Mouse (Mus musculus): ENCODE measurements at regions not wholly inside any gene's neighbourhood (a gene's known extent, or its start where the extent isn't known, plus 50 kb on each side); places are given as distances from the start of the nearest gene placed in this dataset.

DNA sequence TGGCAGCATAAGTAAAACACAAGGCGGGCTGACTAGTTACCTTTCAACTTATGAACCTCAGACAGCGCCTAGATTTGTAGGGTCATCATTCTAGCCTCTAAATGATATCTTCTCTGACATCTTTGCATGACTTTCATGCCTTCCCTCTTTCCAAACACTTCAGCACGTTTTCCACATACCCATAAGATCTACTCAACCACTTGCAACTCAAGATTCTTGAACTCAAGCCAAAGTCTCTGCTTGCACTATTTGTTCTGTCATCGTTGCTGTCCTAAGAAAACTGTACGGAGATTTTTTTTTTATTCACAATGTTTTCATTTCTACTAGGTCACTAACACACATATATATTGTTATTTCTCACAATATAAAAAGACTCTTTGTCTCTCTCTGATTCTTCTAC lies 150.8 kb upstream of the Lsm8 start:
- DNase-seq (no peak), ATAC-seq (ENCODE audit: low FRiP score, low TSS enrichment) (no peak)
- no peak overlapping the region for H3K4me3 ChIP-seq (replicated peaks; ENCODE audit: low read depth, low read length)
- H3K9ac ChIP-seq (replicated peaks; ENCODE audit: low read length): no peak overlapping the region
- 89% methylated on average over 5 of the region's 5 CpGs for WGBS
- no peaks in the 10 kb centered on the region for H3K36me3 ChIP-seq (ENCODE audit: control insufficient read depth, insufficient read depth, low read length)
- H3K27ac ChIP-seq (replicated peaks; ENCODE audit: low read depth, low read length): no peak overlapping the region
- no peaks in the 10 kb centered on the region for H3K27me3 ChIP-seq (ENCODE audit: control insufficient read depth, insufficient read depth, low read length)
- 0 out of 2 replicates have a peak, but pooled peaks cover 5% of the 10 kb centered on the region for H3K4me1 ChIP-seq (ENCODE audit: control insufficient read depth, insufficient read depth, low read length)
- no peaks in the 10 kb centered on the region for H3K9me3 ChIP-seq (ENCODE audit: control insufficient read depth, low read length)
- no peak overlapping the region for H3K4me2 ChIP-seq (ENCODE audit: low read length)

DNA sequence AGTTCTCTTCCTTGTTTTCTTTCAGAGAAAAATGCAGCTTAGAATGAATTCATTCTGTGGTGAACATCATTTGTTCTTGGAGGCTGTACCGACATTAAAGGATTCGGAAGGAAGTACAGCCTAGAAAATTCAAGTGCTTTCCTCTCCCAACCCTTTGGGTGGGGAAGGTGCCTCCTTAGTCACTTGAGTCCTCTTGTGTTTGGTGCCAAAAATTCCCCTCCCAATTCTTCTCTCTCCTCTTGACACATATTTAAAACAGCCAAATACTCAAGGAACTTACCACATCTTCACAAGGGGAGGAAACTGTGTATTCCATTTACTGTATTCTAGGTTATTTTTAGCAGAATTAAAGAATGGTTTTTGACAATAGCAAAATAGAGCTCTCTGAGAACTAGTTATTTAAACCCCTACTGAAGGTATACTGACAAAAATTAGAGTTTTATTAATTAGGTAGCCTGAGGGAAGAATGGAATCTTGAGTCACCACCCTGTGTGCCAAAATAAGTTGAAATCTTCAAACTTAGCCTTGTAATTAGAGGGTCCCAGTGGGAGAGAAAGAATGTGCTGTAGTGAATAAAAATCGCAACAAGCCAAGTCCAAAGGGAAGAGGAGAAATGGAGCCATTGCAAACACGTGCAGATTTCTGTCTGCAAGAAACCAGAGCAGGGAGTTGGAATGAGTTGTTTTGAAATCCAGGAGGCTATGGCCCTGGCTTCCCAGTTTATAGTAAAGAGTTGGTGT lies 149.2 kb upstream of the Lsm8 start:
- Histone ChIP-seq H3K4me2 (ENCODE audit: low read length) (peak overlapping the region; percentile 31; the same call in 1 of the 2 replicates), H3K9me3 (ENCODE audit: control insufficient read depth, low read length) (no peaks in the 10 kb centered on the region), H3K9ac (replicated peaks; ENCODE audit: low read length) (no peak overlapping the region), H3K27ac (replicated peaks; ENCODE audit: low read depth, low read length) (no peak overlapping the region), H3K4me1 (ENCODE audit: control insufficient read depth, insufficient read depth, low read length) (0 out of 2 replicates have a peak, but pooled peaks cover 5% of the 10 kb centered on the region), H3K4me3 (replicated peaks; ENCODE audit: low read depth, low read length) (no peak overlapping the region), H3K36me3 (ENCODE audit: control insufficient read depth, insufficient read depth, low read length) (no peaks in the 10 kb centered on the region), H3K27me3 (ENCODE audit: control insufficient read depth, insufficient read depth, low read length) (no peaks in the 10 kb centered on the region)
- ATAC-seq (ENCODE audit: low FRiP score, low TSS enrichment): no peak
- WGBS: 55% methylated on average over 4 of the region's 4 CpGs
- DNase-seq: no peak

DNA sequence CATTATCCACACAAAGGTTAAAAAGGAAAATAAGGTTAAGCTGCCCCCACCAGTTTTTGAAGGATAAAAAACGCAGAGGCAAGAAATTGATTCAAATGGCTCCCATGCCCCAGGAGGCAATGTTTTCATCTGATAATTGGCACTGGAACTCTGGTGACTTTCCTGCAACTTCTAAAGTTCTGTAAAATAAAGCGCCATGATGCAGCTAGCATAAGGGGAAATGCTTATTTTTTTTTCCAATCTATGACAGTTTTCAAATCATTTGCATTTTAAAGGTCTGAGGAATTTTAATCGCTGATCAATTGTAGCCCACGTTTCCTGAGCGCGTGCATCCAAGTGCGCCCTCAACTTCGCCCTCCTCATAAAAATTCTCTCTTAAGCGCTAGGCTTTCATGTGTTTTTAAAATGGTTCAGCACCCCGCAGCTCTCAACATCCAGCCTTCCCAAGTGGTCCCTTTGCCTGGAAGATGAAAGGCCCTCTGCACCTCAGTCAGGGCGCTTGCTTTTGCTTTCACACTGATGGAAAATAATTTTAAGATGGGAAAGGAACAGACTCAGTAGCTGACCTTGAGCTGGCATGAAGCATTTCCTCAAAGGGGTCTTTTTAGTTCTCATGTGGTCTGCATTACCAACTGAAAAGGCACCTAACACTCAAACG lies 148.5 kb upstream of the Lsm8 start:
- 10% methylated on average over 12 of the region's 12 CpGs for WGBS
- Histone ChIP-seq H3K27me3 (ENCODE audit: control insufficient read depth, insufficient read depth, low read length) (no peaks in the 10 kb centered on the region), H3K4me2 (ENCODE audit: low read length) (peak overlapping the region; percentile 31), H3K9me3 (ENCODE audit: control insufficient read depth, low read length) (no peaks in the 10 kb centered on the region), H3K27ac (replicated peaks; ENCODE audit: low read depth, low read length) (no peak overlapping the region), H3K4me1 (ENCODE audit: control insufficient read depth, insufficient read depth, low read length) (0 out of 2 replicates have a peak, but pooled peaks cover 5% of the 10 kb centered on the region), H3K4me3 (replicated peaks; ENCODE audit: low read depth, low read length) (no peak overlapping the region), H3K9ac (replicated peaks; ENCODE audit: low read length) (no peak overlapping the region), H3K36me3 (ENCODE audit: control insufficient read depth, insufficient read depth, low read length) (no peaks in the 10 kb centered on the region)
- DNase-seq (peak; percentile 57), ATAC-seq (ENCODE audit: low FRiP score, low TSS enrichment) (no peak)

DNA sequence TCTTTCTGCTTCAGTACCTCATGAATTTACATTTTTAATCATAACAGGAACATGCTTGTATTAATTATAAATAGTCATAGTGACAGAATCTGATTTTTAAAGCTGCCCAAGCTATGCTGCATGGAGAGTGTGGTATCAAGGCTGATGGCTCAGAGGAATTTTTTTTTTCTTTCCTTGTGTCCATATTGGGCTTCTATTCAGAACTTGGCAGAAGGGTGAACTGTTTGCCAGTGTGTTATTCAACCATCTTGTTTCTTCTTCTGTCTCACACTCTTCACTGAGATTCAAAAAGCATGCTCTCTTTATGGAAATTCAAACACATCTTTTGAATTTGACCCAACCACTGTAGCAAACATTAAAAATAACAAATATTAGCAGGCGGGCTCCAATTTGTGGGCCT lies 137.6 kb upstream of the Lsm8 start:
- Histone ChIP-seq H3K27me3 (ENCODE audit: control insufficient read depth, insufficient read depth, low read length) (no peaks in the 10 kb centered on the region), H3K9ac (replicated peaks; ENCODE audit: low read length) (no peak overlapping the region), H3K27ac (replicated peaks; ENCODE audit: low read depth, low read length) (no peak overlapping the region), H3K9me3 (ENCODE audit: control insufficient read depth, low read length) (no peaks in the 10 kb centered on the region), H3K4me3 (replicated peaks; ENCODE audit: low read depth, low read length) (no peak overlapping the region), H3K4me2 (ENCODE audit: low read length) (no peak overlapping the region), H3K36me3 (ENCODE audit: control insufficient read depth, insufficient read depth, low read length) (no peaks in the 10 kb centered on the region), H3K4me1 (ENCODE audit: control insufficient read depth, insufficient read depth, low read length) (no peaks in the 10 kb centered on the region)
- WGBS: 89% methylated on average over 1 of the region's 1 CpGs
- ATAC-seq (ENCODE audit: low FRiP score, low TSS enrichment): no peak
- DNase-seq: no peak

DNA sequence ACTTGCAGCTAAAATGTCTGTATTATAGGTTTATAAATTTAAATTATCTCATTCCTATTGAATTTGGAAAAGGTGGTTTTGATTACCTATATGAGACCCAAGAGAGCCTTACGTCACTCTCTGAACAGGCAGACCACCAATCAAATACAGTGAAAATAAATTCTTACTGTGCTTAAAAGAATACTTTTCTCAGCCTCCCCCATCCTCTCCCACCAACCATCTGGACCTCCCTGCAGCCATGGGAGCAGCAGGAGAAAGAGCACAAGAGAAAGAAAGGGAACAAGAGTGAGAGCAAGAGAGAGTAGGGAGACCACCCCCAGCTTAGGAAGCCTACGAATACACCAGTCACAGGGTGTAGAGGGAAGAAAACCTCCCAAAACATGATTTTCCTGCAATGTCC lies 99.5 kb upstream of the Lsm8 start:
- H3K4me3 ChIP-seq (replicated peaks; ENCODE audit: low read depth, low read length): no peak overlapping the region
- ATAC-seq (ENCODE audit: low FRiP score, low TSS enrichment): no peak
- H3K36me3 ChIP-seq (ENCODE audit: control insufficient read depth, insufficient read depth, low read length): no peaks in the 10 kb centered on the region
- WGBS: 73% methylated on average over 2 of the region's 2 CpGs
- H3K27me3 ChIP-seq (ENCODE audit: control insufficient read depth, insufficient read depth, low read length): no peaks in the 10 kb centered on the region
- no peak overlapping the region for H3K27ac ChIP-seq (replicated peaks; ENCODE audit: low read depth, low read length)
- no peaks in the 10 kb centered on the region for H3K4me1 ChIP-seq (ENCODE audit: control insufficient read depth, insufficient read depth, low read length)
- H3K9ac ChIP-seq (replicated peaks; ENCODE audit: low read length): no peak overlapping the region
- no peak for DNase-seq
- no peaks in the 10 kb centered on the region for H3K9me3 ChIP-seq (ENCODE audit: control insufficient read depth, low read length)
- no peak overlapping the region for H3K4me2 ChIP-seq (ENCODE audit: low read length)

DNA sequence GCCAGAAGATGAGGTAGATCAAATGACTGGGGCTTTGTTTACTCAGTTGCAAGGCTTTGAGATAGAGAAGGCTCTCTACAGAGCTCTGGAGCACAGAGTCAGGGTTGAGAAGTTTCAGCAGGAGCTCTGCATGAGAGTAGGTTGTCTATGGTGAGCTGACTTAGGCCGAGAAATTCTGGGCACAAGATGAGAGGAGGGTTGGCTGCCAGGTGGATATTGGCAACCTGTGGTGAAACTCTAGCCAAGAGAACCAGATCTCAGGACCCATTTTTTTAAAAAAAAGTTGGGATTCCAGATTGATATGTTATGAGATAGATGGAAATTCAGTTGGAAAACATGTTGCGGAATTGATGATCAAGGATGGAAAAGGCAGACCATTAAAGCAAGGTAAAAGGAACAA lies 83.8 kb upstream of the Lsm8 start:
- H3K9me3 ChIP-seq (ENCODE audit: control insufficient read depth, low read length): no peaks in the 10 kb centered on the region
- H3K4me1 ChIP-seq (ENCODE audit: control insufficient read depth, insufficient read depth, low read length): no peaks in the 10 kb centered on the region
- H3K27me3 ChIP-seq (ENCODE audit: control insufficient read depth, insufficient read depth, low read length): no peaks in the 10 kb centered on the region
- no peaks in the 10 kb centered on the region for H3K36me3 ChIP-seq (ENCODE audit: control insufficient read depth, insufficient read depth, low read length)
- WGBS: 95% methylated on average over 2 of the region's 2 CpGs
- H3K4me3 ChIP-seq (replicated peaks; ENCODE audit: low read depth, low read length): no peak overlapping the region
- H3K4me2 ChIP-seq (ENCODE audit: low read length): no peak overlapping the region
- DNase-seq (no peak), ATAC-seq (ENCODE audit: low FRiP score, low TSS enrichment) (no peak)
- no peak overlapping the region for H3K9ac ChIP-seq (replicated peaks; ENCODE audit: low read length)
- no peak overlapping the region for H3K27ac ChIP-seq (replicated peaks; ENCODE audit: low read depth, low read length)

DNA sequence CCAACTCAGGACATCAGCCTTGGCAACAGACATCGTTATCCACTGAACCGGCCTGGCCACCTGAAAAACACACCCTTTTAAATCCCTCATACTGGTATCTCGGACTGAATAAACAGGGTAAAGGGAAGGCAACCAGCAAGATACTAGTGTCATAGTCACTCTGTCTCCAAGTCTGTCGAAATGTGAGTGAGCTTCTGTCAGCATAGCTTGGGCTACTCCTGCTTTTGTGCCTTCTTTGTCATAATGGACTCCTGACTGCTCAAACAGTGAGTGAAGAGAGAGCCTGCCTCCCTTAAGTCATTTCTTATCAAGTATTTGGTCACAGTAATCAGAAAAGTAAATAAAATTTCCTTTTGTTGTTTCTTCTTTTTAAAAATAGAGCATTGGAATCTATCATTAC lies 53.0 kb upstream of the Lsm8 start:
- Histone ChIP-seq H3K36me3 (ENCODE audit: control insufficient read depth, insufficient read depth, low read length) (no peaks in the 10 kb centered on the region), H3K9me3 (ENCODE audit: control insufficient read depth, low read length) (no peaks in the 10 kb centered on the region), H3K4me1 (ENCODE audit: control insufficient read depth, insufficient read depth, low read length) (peaks cover 12% of the 10 kb centered on the region; the same call in 1 of the 2 replicates), H3K27ac (replicated peaks; ENCODE audit: low read depth, low read length) (peak overlapping the region; percentile 68), H3K4me2 (ENCODE audit: low read length) (no peak overlapping the region), H3K27me3 (ENCODE audit: control insufficient read depth, insufficient read depth, low read length) (no peaks in the 10 kb centered on the region), H3K4me3 (replicated peaks; ENCODE audit: low read depth, low read length) (no peak overlapping the region), H3K9ac (replicated peaks; ENCODE audit: low read length) (no peak overlapping the region)
- ATAC-seq (ENCODE audit: low FRiP score, low TSS enrichment) (peak; percentile 65; the same call in 1 of the 2 replicates), DNase-seq (peak; percentile 28)
- 42% methylated on average over 4 of the region's 4 CpGs for WGBS

DNA sequence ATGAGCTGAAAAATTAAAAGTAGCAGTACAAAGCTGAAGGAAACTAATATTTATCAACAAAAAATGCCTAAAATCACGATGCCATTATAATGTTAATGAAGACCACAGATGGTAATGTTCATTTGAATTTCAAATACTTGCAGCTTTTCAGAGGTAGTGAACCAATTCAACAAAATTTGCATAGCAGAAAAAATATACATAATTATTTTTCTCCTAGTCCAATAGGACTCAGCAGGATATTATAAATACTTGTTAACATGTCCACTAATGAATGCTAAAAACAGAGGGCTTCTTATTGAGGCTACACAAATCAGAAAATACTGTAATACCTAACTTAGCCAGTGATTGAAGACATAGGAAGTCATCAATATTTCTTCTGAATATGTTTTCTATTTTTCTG lies 52.5 kb upstream of the Lsm8 start:
- H3K36me3 ChIP-seq (ENCODE audit: control insufficient read depth, insufficient read depth, low read length): no peaks in the 10 kb centered on the region
- H3K27me3 ChIP-seq (ENCODE audit: control insufficient read depth, insufficient read depth, low read length): no peaks in the 10 kb centered on the region
- H3K4me1 ChIP-seq (ENCODE audit: control insufficient read depth, insufficient read depth, low read length): peaks cover 12% of the 10 kb centered on the region; the same call in 1 of the 2 replicates
- H3K4me2 ChIP-seq (ENCODE audit: low read length): no peak overlapping the region
- H3K27ac ChIP-seq (replicated peaks; ENCODE audit: low read depth, low read length): no peak overlapping the region
- H3K9ac ChIP-seq (replicated peaks; ENCODE audit: low read length): no peak overlapping the region
- H3K4me3 ChIP-seq (replicated peaks; ENCODE audit: low read depth, low read length): no peak overlapping the region
- WGBS: 3% methylated on average over 1 of the region's 1 CpGs
- peak; percentile 16 for DNase-seq
- H3K9me3 ChIP-seq (ENCODE audit: control insufficient read depth, low read length): no peaks in the 10 kb centered on the region
- peak; percentile 53 for ATAC-seq (ENCODE audit: low FRiP score, low TSS enrichment)

DNA sequence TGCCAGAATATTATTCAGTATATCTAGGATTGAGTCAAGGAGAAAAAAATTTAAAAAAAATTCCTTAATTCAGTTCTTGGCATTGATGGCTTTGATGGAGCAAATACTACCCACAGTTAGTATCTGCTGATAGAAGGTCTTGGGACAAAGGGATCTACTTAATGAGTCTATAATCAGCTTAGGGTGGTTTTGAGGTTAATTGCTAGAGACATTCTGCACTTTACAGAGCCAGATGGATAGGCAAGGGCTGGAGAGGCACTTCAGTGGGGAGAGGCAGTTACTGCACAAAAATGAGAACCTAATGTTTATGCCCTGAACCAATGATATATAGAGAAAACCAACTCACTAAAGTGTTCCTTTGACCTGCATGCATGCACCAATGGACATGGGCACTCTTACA lies 51.8 kb upstream of the Lsm8 start:
- Histone ChIP-seq H3K4me3 (replicated peaks; ENCODE audit: low read depth, low read length) (no peak overlapping the region), H3K4me1 (ENCODE audit: control insufficient read depth, insufficient read depth, low read length) (peaks cover 12% of the 10 kb centered on the region; the same call in 1 of the 2 replicates), H3K27me3 (ENCODE audit: control insufficient read depth, insufficient read depth, low read length) (no peaks in the 10 kb centered on the region), H3K27ac (replicated peaks; ENCODE audit: low read depth, low read length) (no peak overlapping the region), H3K36me3 (ENCODE audit: control insufficient read depth, insufficient read depth, low read length) (no peaks in the 10 kb centered on the region), H3K9me3 (ENCODE audit: control insufficient read depth, low read length) (no peaks in the 10 kb centered on the region), H3K4me2 (ENCODE audit: low read length) (no peak overlapping the region), H3K9ac (replicated peaks; ENCODE audit: low read length) (no peak overlapping the region)
- DNase-seq (peak; percentile 53), ATAC-seq (ENCODE audit: low FRiP score, low TSS enrichment) (peak; percentile 80)
